Mouse (Mus musculus) embryo, embryonic 9.5 days (tissue): ENCODE data around the gene Zfp106.
A peak's percentile ranks its signal among the peaks of the same experiment; 100 is the strongest.

Experiments used
- DNase-seq: peaks from one replicate; pipeline ENCODE4 v3.0.0-alpha.2; 2017; ENCODE audit errors: extremely low spot score

The Zfp106 gene

GRCm38 (mm10) chr2:120556868-120557267, 6.8 kb downstream of the Zfp106 start:
- DNase-seq: no peak

DNA sequence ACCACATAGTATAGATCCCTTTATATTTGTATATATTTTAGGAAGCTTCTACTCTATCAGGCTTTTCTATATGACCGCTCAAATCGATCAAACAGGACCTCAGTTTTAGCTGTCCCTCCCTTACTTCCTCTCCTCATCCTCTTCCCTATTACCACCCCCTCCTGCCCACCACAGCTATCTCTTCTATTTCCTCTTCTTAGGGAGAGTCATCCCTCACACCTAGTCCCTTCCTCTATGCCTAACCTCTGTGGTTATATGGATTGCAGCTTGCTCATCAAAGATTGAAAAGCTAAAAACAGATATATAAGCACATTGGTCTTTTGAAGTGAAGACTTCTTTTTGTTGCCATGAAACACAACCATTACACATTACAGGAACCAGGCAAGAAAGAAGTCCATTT, 18.9 kb downstream of the Zfp106 start:
- no peak for DNase-seq

GRCm38 (mm10) chr2:120539778-120540208, 23.9 kb downstream of the Zfp106 start:
- DNase-seq: no peak

DNA sequence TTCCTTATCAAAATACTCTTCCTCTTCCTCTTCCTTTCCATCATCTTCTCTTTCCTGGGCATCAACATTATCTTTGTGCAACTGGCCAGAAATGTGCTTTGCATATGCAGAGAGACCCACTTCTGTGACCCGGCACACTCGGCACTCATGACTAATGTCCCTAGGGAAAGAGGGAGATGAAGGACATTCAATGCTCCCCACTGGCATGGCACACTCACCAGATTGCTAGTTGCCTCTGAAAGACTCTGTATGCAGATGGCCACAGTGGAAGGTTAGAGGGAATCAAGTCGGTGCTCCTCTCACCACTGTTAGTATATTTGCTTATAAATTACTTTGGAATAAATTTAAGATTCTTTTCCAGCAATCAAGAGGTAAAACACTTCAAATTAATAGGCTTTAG, 24.3 kb downstream of the Zfp106 start:
- DNase-seq: no peak

DNA sequence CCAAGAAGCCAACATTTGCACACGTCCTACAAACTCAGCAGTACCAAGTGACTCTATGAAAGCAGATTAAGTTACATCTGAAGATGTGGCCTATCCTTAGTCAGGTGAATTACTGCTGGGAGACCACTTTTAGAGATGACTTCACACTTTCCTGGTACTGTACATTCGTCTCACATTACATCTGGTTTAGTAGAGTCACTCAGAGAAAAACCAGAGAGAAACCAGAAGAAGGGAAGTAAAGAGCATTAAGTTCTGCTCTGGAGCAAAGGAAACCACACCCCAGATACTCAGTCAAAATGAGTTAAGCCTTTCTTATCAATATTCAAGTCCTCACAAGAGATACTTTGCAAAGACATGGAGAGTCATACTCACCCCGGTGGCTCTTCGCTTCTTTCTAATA, 32.4 kb downstream of the Zfp106 start:
- no peak for DNase-seq

DNA sequence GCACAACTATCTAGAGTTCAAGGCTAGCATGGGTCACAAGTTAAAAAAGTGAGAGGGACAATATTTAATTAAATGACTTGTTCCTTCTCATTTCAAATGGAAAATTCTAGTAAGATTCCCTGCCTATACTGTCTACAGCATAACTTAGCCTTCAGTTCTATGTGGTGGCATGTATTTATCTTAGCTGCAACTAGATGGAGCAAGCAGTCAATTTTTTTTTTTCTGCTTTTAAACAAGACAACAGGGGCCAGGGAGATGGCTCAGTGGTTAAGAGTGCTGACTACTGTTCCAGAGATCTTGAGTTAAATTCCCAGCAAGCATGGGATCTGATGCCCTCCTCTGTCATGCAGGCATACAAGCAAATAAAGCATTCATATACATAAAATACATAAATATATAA, 34.1 kb downstream of the Zfp106 start:
- no peak for DNase-seq

- no peak for DNase-seq
These were observed 36.9 kb downstream of the Zfp106 start for GRCm38 (mm10) chr2:120526771-120527170.

DNA sequence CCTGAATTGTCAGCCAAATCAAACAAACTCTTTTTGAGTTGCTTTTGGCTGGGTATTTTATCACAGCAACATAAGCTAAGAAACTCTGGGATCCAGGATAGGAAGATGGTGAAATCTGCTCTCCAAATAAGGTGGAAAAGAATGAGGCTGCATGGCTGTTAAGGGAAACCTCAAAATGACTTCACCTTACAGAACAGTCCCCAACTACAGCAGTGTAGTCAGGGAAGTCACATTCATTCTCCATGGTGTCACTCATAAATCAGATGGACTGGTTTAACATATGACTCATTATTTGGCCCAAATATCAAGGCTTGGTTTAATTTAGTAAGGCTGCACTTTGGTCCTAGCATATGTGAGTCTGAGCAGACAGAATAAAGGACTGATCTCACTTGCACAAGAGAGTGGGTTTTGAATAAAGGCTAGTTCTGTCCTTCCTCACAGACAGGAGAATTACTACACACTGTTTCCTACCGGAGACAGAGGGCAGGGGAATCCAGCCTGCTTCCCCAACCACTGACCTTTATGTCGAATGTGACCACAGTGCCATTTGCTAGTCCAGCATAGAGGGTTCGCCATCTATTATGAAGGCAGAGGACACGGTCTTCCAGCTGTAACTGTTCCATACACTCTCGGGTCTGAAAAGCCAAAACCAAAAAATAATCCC, 45.0 kb downstream of the Zfp106 start:
- no peak for DNase-seq

- no peak for DNase-seq
These were observed 49.5 kb downstream of the Zfp106 start for GRCm38 (mm10) chr2:120514181-120514580.

DNA sequence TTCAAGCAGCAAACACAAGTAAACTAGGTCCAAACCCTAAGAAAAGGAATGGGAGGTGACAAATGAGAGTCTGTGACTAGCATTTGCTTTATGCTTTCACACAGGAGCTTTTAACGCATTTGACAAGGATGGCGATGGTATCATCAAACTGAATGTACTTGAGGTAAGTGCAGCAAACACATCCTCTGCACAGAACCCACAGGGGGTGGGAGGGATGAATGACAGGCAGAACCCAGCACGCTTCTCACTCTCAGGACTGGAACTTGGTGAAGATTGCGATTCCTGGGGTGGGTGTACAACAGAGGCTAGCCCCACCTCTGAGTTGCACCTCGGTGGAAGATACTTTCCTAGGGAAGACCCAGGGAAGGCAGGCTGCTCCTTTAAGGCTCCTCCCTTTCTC, 59.7 kb downstream of the Zfp106 start:
- DNase-seq: no peak

- no peak for DNase-seq
These were observed 60.5 kb downstream of the Zfp106 start for GRCm38 (mm10) chr2:120503094-120503493.

DNA sequence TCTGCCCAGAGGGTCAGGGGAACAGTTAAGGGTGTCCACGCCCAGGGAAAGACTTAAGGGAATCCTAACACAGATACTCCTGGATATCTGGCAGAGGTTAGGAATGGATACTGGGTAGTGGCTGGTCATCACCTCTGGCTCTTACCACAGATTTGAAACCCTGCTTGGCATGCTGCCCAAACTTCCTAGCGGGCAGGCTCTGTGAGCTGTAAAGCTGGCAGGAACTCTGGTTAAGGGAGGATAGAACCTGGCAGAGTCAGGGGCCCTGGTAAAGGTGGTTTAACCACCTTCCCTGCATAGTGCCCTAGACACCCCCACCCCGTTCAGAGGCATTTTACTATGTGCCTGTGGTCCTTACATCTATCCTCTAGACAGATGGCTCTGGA, 61.0 kb downstream of the Zfp106 start:
- DNase-seq: no peak

GRCm38 (mm10) chr2:120501931-120502604, 61.6 kb downstream of the Zfp106 start:
- DNase-seq: no peak

- no peak for DNase-seq
These were observed 62.3 kb downstream of the Zfp106 start for GRCm38 (mm10) chr2:120501136-120501918.

- DNase-seq: no peak
These were observed 63.6 kb downstream of the Zfp106 start for GRCm38 (mm10) chr2:120499971-120500471.

DNA sequence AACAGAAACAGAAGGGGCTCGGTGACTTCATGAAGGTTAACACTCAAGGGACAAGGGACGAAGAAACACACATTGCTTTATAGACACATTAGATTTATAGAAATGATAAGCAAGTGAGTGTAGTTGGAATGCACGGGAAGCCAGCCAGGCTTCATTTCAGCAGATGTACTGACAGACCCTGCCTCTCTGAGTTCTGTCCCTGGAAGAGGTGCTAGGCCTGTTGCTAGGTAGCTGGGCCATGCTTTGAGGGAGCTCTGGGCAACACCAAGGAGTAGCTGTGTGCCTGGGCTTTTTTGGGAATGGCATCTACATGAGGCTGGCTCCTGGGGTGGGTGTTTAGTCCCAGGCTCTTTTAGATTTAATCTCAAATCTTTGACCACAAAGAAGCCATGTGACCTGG, 67.1 kb downstream of the Zfp106 start:
- no peak for DNase-seq

- DNase-seq: no peak
These were observed 70.4 kb downstream of the Zfp106 start for GRCm38 (mm10) chr2:120493254-120493653.

- DNase-seq: no peak
These were observed 79.4 kb downstream of the Zfp106 start for GRCm38 (mm10) chr2:120484241-120484640.

DNA sequence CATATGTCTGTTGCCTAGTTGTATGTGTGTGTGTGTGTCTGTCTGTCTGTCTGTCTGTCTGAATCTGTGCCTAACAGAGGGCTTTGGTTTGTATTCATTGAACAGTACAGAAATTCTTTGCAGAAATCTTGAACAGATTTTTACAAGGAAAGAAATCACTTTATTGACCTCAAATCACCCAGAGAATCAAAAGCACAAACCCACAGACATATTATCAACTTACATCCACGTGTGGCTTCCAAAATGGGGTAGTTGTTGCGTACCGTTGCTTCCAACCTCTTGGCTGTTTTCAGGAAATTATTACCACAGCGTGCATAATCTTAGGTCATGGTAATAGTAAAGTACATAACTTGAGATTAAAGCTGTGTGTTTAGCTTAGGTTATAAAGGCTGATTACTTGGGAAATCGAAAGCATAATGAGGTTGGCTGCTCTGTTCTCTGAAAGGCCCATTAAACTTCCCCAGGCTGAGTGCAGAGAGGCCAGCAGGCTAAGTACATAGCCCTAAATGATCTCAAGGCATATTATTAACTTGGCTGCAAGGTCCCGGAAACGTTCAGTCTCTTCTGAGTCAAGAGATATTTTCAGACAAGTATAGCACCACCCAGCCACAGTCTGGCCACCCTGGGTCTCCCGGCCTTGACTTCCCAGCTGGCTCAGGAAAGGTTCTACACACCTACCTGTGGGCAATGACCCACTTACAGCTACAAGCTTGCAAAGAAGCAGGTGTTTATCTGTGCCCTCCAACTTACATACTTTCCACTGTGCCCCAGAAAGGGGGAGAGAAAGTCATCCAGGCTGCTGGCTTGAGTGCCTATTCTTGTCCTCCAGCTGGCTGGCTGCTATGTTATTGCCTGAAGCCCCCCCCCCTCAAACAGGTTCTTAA, 80.9 kb downstream of the Zfp106 start:
- no peak for DNase-seq

- DNase-seq: no peak
These were observed 81.7 kb downstream of the Zfp106 start for GRCm38 (mm10) chr2:120481921-120482320.

- peak; percentile 28 for DNase-seq
These were observed 85.0 kb downstream of the Zfp106 start for GRCm38 (mm10) chr2:120478600-120478999.
